Mouse (Mus musculus) naive thymus-derived CD4-positive, alpha-beta T cell, adult 2 months (primary cell): ENCODE measurements around the gene B3glct.
A peak's percentile ranks its signal among the peaks of the same experiment; 100 is the strongest.

ENCODE experiments used
- DNase-seq: peaks from one replicate; pipeline ENCODE4 v3.0.0-alpha.2; 2011; ENCODE audit warnings: low read depth

B3glct gene

GRCm38 (mm10) chr5:149678100-149678989 lies at the start of gene B3glct:
Gene B3glct (plus strand): TSS chr5:149678230.
- DNase-seq: peak; percentile 95

DNA sequence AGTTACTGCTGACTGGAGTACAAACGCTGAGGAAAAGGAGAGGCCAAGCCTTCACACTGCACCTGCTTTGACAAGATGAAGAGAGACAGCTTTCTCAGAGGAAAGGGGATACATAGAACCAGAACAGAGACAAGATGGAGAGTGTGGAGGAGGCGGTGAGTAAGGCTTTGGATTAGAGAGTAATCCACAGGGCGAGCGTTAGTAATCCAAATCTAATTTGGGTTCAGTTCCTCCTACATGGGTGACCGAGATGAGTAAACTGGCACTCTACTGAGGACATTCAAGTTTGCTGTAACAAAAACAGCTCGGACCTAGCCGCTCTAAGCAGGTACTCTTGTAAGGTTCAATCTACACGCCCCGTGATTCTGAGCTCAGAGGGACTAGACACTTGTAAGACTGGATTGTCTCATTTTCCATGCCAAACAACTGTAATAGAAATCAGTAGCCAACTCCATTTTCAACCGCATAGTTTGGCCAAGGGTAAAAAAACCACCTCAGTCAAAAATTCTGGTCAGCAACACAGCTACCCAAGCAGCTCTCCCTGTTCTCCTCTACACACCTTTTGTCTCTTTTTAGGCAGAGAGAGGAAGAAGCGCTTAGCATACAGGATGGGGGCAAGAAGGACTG lies 43.5 kb upstream of the B3glct start:
- DNase-seq: peak; percentile 21

GRCm38 (mm10) chr5:149635556-149635955 lies 42.5 kb upstream of the B3glct start:
- DNase-seq: no peak

GRCm38 (mm10) chr5:149636075-149636920 lies 41.7 kb upstream of the B3glct start, which contains the start of gene Hsph1:
Gene Hsph1 (minus strand): TSS chr5:149636376.
- peak; percentile 98 for DNase-seq

GRCm38 (mm10) chr5:149637306-149637705 lies 40.7 kb upstream of the B3glct start:
- peak; percentile 4 for DNase-seq

DNA sequence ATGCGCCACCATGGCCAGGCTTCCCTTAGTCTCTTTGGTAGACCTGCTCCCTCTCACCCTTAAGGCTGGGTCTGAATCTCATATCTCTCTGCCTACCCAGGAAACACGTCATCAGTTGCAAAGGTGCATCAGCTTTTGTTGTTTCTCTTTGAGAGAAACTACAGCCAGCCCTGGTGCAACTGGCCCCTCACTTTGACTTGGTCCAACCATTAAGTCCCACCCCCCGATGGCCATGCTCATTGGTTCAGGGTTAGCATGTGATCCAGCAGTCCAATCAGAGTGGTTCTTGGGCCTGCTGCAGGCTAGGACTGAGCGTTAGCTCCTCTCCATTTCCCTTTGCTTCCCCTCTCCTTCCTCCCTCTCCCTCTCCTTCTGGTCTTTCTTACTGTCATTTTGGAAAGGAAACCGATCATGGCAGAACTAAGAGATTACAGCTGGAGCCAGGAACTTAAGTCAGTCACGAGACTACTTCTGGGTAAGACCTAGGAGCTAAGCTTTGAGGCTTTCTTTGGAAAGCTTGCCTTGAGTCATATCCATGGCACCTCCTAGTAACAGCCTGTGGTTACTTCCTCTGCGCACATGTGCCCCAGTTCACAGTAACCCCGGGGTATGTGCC lies 36.6 kb upstream of the B3glct start:
- DNase-seq: no peak

DNA sequence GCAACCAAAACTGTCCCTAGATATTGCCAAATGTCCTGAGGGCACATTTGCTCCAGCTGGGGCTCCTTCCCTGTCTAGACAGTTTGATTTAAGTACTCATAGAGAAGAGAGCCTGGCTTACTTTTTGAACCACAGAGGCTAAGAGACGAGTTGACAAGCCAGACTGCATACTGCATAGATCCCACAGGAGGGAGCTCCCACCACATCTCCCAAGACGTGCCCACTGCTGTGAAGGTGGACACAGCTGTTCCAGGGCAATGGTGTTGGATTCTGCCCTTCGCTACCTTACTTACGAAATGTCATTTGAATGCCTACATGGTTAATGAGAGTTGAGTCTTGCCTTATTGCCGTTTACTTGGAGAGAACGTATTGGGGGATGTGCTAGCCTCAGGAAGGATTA lies 35.7 kb upstream of the B3glct start:
- DNase-seq: no peak

- no peak for DNase-seq
Observed at GRCm38 (mm10) chr5:149642783-149643509, 35.1 kb upstream of the B3glct start.

DNA sequence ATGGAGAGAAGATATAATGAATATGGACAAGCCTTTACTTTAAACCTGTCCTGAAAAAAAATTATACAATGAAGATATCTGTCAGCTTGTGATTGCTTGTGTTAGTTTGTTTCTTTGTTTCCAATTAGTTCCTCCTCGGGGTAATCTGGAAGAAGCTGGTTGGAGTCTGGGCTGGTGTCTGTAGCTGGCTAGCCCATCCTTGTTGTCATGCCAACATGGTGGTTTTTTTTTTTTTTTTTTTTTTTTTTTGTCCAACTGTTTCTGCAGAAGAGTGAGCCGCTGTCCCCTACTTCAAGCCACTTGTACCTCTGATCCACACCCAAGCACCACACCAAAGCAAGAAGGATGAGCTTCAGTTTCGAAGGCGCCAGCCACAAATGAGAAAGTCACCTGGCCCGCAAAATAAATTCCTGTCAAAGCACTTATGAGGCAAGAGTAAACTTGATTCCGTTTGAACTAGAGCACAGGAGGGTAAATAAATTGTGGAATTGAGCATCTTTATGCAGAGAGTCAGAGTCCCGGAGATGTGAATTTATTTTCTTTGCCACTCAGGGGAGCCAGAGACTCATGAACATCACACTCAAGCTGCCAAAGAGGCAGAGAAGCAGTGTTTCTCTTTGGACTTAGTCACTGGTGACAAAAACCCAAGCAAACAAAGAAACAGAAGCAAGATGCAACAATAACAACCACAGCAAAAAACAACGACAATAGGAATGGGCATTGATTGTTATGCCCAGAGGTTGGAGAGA lies 30.5 kb upstream of the B3glct start:
- no peak for DNase-seq

- DNase-seq: no peak
Observed at GRCm38 (mm10) chr5:149648196-149648595, 29.8 kb upstream of the B3glct start.

DNA sequence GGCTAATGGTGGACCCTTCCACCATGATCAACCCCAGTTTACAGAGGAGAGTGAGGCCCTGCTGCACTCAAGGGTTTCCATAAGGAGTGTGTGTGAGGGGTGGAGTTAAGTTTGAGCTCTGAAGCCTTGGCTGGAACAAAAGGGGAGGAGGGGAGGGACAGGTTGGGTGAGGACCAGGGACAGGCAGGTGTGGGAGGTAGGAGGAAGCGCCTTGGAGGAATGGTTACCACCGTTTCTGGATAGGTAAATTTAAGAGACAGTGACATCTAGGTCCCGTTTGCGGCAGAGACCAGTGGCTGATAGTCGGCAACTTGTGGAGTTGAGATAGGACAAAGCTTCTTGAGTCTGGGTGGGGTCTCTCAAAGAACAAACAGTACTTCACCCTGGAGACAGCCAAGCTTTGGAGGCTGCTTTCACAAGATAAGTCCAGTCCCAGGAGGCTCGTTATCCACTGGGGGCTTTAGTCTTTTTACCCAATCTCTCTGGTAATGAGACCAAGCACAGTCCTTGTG lies 29.1 kb upstream of the B3glct start:
- DNase-seq: no peak

DNA sequence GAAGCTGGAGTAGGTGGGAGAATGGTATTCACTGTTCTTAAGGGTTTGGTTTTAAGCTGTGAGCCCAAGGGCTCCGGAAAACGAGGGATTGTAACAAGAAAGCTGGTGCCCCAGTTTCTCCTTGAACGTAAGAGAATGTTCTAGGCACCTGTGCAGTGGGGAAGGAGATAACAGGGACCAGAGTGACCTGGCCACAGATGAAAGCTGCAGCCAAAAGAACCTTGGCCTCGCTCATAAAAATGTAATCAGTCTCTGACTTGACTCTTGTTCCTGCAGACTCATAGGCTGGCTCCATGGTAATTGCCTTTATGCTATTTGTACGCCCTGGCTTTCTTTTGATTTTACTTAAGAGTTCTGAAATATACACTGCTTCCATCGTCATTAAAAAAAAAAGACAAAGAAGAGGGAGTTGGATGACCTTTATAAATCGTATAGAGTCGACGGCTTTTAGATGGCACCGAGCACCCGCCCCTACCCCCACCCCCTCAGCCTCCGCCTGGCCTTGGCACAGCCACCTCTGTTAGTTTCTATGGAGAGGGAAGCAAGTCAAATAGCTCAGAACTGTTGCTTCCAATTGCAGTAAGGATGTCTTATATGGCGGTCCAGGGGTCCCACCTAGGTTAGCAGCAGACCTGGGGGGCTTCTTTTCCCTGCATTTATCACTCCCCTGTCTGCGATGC lies 28.4 kb upstream of the B3glct start:
- no peak for DNase-seq

DNA sequence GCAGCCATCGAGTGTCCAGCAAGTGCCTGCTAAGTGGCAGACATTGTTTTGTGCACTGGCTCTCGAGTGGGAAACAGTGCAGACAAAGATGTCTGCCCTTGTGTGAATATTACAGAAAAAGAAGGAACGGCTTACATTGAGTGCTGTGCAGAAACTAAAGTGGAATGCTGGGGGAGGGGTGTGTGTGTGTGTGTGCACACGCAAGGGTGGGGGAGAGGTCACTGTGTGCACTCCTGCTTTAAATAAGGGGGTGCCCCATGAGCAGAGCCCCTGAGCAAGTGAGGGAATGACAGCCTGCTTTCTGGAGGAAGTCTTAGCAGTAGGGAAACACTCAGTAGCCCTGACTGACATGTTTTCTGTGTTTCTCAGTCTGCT lies 27.9 kb upstream of the B3glct start:
- DNase-seq: no peak

- no peak for DNase-seq
Observed at GRCm38 (mm10) chr5:149655636-149656035, 22.4 kb upstream of the B3glct start.

DNA sequence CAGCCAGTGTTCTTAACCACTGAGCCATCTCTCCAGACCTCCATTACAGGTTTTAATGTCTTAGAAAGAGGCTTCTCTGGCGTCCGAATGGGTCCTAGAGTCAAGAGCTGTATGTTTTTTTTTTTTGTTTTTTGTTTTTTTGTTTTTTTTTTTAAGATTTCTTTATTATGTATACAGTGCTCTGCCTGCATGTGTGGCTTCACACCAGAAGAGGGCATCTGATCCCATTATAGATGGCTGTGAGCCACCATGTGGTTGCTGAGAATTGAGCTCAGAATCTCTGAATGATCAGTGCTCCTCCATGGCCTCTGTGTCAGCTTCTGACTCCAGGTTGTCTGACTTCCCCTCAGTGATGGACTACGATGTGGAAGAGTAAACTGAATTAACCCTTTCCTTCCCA lies 20.0 kb upstream of the B3glct start:
- DNase-seq: no peak

- no peak for DNase-seq
Observed at GRCm38 (mm10) chr5:149658741-149659413, 19.2 kb upstream of the B3glct start.

GRCm38 (mm10) chr5:149659414-149659780 lies 18.6 kb upstream of the B3glct start:
- DNase-seq: no peak

GRCm38 (mm10) chr5:149661428-149661827 lies 16.6 kb upstream of the B3glct start:
- no peak for DNase-seq

DNA sequence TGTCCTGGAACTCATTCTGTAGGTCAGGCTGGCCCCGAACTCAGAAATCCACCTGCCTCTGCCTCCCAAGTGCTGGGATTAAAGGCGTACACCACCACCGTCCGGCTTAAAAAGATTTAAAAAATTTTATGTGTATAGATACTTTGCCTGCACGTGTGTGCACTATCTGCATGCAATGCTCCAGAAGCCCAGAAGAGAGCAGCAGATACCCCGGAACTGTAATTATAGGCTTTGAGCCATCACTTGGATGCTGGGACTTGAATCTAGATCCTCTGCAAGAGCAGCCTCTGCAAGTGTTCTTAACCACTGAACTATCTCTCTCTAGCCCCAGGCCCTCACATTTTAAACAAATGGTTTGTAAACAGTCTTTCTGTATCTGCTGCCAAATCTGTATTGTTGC lies 15.1 kb upstream of the B3glct start:
- DNase-seq: no peak
